Mouse (Mus musculus) forebrain, embryonic 14.5 days (tissue): Measurements from ENCODE around the gene Tlk2. TPM values are rescaled to one million over a fixed set of nuclear protein-coding genes. Genes with fewer than 3 reads are reported as not detected.

ENCODE experiments used
- ATAC-seq: fragments of 200-750 bp; cut with Nextera tagmentation; 2 replicates; pipeline ENCODE4 v1.8.0; 2017; ENCODE audit warnings: mild to moderate bottlenecking, moderate library complexity
- DNase-seq: peaks from one replicate; pipeline ENCODE4 v3.0.0-alpha.2; 2015; ENCODE audit warnings: low spot score
- H3K27ac ChIP-seq: fragments of 300-500 bp; sonication (generic); 2 replicates; pipeline ENCODE4 v1.5.1; 2014; ENCODE audit warnings: low read depth, mild to moderate bottlenecking, control low read depth, low read length, moderate library complexity
- H3K27me3 ChIP-seq: fragments of 300-500 bp; sonication (generic); replicated peaks from 2 replicates; pipeline ENCODE4 v1.6.1; 2014; ENCODE audit warnings: low read length, control low read depth, mixed read lengths; ENCODE audit not compliant: control insufficient read depth, insufficient read depth
- H3K36me3 ChIP-seq: fragments of 300-500 bp; sonication (generic); 2 replicates; pipeline ENCODE4 v1.6.1; 2014; ENCODE audit warnings: low read length, control low read depth; ENCODE audit not compliant: control insufficient read depth, insufficient read depth
- H3K4me1 ChIP-seq: fragments of 300-500 bp; sonication (generic); 2 replicates; pipeline ENCODE4 v1.6.1; 2014; ENCODE audit warnings: antibody characterized with exemption, low read length, control low read depth; ENCODE audit not compliant: control insufficient read depth, insufficient read depth
- H3K4me2 ChIP-seq: fragments of 300-500 bp; sonication (generic); 2 replicates; pipeline ENCODE4 v1.6.1; 2014; ENCODE audit warnings: mild to moderate bottlenecking, control low read depth, low read length
- H3K4me3 ChIP-seq: fragments of 300-500 bp; sonication (generic); 2 replicates; pipeline ENCODE4 v1.5.1; 2014; ENCODE audit warnings: low read depth, low read length, control low read depth
- H3K9ac ChIP-seq: fragments of 300-500 bp; sonication (generic); 2 replicates; pipeline ENCODE4 v1.6.1; 2014; ENCODE audit warnings: mild to moderate bottlenecking, low read length, control low read depth, moderate library complexity
- H3K9me3 ChIP-seq: fragments of 300-500 bp; sonication (generic); replicated peaks from 2 replicates; pipeline ENCODE4 v1.6.1; 2016; ENCODE audit warnings: low read length, control low read depth, mixed read lengths; ENCODE audit not compliant: control insufficient read depth
- WGBS: fragments of 180-500 bp; shearing (Covaris S2); extraction: QIAGEN DNeasy Blood & Tissue Kit; methylation state at CpG from one replicate; pipeline ENCODE4 v1.1.7; 2014; 5-methylcytosine and 5-hydroxymethylcytosine counted together
- polyA plus RNA-seq: library from polyadenylated mRNA; unstranded; fragments of >200 nt; fragmentation: Nextera tagmentation; extraction: Ambion mirVana; gene quantifications from 2 replicates; pipeline ENCODE4 v1.2.1, GENCODE M21; 2014

The Tlk2 gene
- polyA plus RNA-seq, 1 experiment from 2014 or later = 23.4 TPM

DNA sequence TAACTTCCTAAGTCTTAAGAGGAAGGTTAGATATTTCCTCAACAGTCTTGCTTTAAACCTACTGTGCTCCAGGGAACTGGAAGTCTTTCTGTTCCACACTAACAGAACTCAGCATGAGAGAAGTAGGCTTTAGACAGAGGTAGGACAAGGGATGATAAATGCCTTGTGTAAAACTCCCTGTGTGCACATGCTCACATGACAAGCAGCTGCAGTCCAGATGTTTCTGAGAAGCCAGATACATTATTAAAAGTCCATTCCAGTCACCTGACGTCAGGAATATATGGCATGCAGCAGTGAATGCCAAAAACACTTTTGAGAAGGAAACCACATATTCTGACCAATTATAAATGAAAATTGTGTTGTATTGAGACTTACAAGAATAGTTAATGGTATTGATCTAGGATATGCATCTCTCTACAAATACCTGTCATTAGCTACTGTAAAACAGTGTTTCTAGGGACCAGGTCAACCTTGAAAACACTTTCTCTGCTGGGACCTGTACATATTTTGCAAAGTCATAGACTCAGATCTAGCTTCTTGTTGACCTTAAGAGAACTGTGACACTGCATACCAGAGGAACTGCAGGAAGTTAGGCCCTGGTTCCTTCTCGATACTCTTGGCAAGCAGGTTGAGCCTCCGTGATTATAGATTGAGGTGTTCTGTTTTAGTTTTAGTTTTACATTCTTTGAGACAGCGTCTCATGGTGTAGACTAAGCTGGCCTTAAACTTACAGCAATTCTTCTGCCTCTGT lies 83.2 kb downstream of the Tlk2 start:
- Histone ChIP-seq H3K9ac (no peak overlapping the region), H3K27me3 (no peaks in the 10 kb centered on the region), H3K4me1 (no peaks in the 10 kb centered on the region), H3K9me3 (no peaks in the 10 kb centered on the region), H3K27ac (no peak overlapping the region), H3K36me3 (peaks cover 46% of the 10 kb centered on the region), H3K4me2 (no peak overlapping the region), H3K4me3 (no peak overlapping the region)
- ATAC-seq (no peak), DNase-seq (no peak)
- 96% methylated on average over 4 of the region's 4 CpGs for WGBS

DNA sequence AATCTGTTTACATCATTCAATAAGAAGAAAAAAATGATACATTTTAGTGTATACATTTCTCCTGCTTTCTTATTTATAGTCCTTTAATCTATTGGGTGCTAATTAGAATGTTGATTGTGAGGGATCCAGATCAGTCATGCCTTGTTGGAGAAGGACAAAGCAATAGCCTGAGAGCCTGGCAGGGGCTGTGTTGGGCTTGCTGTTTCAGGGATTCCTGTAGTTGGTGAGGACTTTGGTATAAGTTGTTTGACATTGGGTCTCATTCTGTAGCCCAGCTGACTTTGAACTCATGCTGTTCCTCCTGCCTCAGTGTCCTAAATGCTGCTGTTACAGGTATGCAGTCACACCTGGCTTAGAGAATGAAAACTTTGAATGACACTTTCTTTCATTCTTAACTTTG lies 85.9 kb downstream of the Tlk2 start:
- H3K9ac ChIP-seq = no peak overlapping the region
- H3K4me2 ChIP-seq = no peak overlapping the region
- no peaks in the 10 kb centered on the region for H3K4me1 ChIP-seq
- H3K9me3 ChIP-seq = no peaks in the 10 kb centered on the region
- no peak overlapping the region for H3K27ac ChIP-seq
- no peaks in the 10 kb centered on the region for H3K27me3 ChIP-seq
- H3K4me3 ChIP-seq = no peak overlapping the region
- ATAC-seq (no peak), DNase-seq (peak; percentile 46)
- H3K36me3 ChIP-seq = peaks cover 50% of the 10 kb centered on the region

DNA sequence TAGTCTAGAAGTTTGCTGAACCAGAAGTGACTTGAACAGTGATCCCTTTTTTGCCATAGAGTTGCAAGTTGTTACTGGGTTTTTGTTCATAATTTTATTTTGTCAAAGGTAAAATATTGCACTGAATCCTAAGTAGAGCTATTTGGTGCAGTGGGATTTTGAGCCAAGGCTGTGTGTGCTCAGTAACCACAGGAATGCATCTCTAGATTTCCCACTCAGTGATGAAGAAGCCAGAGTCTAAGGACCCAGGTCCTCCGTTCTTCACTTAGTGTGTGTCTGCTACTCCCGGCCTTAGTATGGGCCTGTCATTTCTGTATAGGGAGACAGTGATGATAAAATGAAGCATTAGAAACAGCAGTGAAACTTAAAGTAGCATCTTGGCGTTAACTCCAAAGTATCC lies 86.4 kb downstream of the Tlk2 start:
- H3K9me3 ChIP-seq = no peaks in the 10 kb centered on the region
- ATAC-seq (no peak), DNase-seq (no peak)
- peaks cover 46% of the 10 kb centered on the region for H3K36me3 ChIP-seq
- H3K4me2 ChIP-seq = no peak overlapping the region
- no peaks in the 10 kb centered on the region for H3K27me3 ChIP-seq
- H3K9ac ChIP-seq = no peak overlapping the region
- no peak overlapping the region for H3K4me3 ChIP-seq
- no peaks in the 10 kb centered on the region for H3K4me1 ChIP-seq
- no peak overlapping the region for H3K27ac ChIP-seq
- WGBS = 93% methylated on average over 3 of the region's 3 CpGs

DNA sequence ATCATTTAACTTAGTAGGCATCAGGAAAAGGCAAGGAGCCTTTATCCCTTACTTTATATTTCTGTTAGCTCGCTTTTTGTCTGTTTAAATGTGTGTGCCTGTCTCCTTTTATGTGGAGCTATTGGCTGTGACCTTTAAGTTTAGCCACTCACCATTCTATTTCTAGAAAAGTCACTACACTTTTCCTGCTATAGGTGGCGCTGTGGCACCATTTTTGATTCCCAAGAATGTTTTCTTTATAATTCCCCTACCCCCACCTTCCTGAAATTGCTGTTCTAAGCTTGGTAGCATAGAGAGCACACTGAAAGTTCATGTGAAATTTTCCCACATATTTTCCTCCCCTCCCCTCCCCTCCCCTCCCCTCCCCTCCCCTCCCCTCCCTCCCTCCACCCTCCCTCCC lies 91.5 kb downstream of the Tlk2 start:
- H3K27ac ChIP-seq = no peak overlapping the region
- H3K4me2 ChIP-seq = no peak overlapping the region
- ATAC-seq (no peak), DNase-seq (peak; percentile 77)
- no peak overlapping the region for H3K4me3 ChIP-seq
- no peaks in the 10 kb centered on the region for H3K4me1 ChIP-seq
- no peaks in the 10 kb centered on the region for H3K9me3 ChIP-seq
- H3K9ac ChIP-seq = no peak overlapping the region
- H3K36me3 ChIP-seq = peaks cover 40% of the 10 kb centered on the region
- H3K27me3 ChIP-seq = no peaks in the 10 kb centered on the region
- WGBS = 19% methylated on average over 2 of the region's 2 CpGs

DNA sequence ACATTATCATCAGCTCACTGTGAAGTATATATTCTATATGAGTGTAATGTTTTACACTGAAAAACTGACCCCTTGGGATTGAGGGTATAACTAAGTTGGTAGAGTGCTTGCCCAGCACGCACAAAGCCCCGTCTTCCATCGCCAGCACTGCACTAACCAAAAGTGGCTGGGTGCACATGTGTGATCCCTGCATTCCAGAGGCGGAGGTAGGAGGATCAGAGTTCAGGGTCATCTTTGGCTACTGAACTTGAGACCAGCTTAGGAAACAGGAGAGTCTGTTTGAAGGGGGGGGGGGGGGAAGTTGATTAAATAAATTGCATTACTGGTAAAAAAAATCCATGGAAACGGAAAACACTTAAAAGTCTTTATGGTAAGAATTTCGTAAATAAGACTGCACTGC lies 101.8 kb downstream of the Tlk2 start:
- no peak overlapping the region for H3K4me2 ChIP-seq
- no peaks in the 10 kb centered on the region for H3K9me3 ChIP-seq
- ATAC-seq = no peak
- H3K4me1 ChIP-seq = no peaks in the 10 kb centered on the region
- DNase-seq = no peak
- peaks cover 79% of the 10 kb centered on the region for H3K36me3 ChIP-seq
- H3K4me3 ChIP-seq = no peak overlapping the region
- H3K27ac ChIP-seq = no peak overlapping the region
- 96% methylated on average over 6 of the region's 6 CpGs for WGBS
- H3K27me3 ChIP-seq = no peaks in the 10 kb centered on the region
- no peak overlapping the region for H3K9ac ChIP-seq

DNA sequence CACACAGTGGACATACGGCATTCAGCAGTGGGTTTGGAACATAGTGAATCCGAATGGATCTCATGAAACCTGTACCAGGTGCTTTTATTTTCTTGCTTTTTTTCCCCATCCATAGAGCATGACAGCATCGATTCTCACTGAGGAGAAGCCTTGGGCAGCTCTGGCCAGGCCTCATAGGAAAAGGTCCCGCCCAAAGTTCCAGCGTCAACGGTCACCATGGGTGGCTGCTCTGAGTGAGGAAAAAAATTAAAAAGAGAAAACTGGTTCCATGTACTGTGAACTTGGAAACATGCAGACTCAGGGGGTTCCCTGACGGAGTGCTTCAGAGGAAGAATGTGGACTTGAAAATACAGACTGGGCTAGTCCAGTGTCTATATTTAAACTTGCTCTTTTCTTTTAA lies 102.7 kb downstream of the Tlk2 start:
- Histone ChIP-seq H3K9me3 (no peaks in the 10 kb centered on the region), H3K27ac (no peak overlapping the region), H3K4me3 (no peak overlapping the region), H3K27me3 (no peaks in the 10 kb centered on the region), H3K36me3 (peaks cover 77% of the 10 kb centered on the region), H3K4me2 (no peak overlapping the region), H3K4me1 (no peaks in the 10 kb centered on the region), H3K9ac (no peak overlapping the region)
- ATAC-seq = no peak
- no peak for DNase-seq
- WGBS = 94% methylated on average over 7 of the region's 7 CpGs

DNA sequence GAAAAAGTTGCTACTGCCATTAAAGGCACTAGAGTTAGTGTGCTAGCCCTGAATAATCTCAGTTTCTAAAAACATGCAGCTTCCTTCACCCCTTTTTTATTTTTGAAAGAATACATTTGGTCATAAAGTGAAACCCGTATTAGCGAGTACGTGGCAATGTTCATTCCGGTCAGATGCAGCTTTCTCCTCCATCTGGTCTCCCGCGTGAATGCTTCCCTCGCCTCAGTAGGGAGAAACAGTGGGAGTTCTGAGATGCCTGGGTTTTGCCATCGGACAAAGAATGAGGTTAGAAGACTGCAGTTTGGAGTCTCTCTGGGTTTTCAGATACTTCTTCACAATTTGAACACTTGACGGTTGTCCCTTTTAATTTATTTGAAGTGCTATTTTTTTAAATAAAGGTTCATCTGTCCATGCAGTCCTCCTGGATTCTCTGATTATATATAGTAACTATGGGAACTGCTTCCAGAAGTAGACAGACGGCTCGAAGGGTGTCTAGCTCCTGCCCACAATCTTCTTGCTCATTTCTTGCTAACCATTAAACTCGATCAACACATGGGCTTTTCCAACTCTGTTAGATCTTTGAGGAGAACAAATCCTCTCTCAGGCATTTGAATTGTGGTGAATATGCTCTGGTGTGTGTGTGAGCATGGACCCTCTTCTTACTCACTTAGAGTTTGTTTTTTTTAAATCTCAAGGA lies 103.3 kb downstream of the Tlk2 start:
- H3K4me1 ChIP-seq = no peaks in the 10 kb centered on the region
- peaks cover 77% of the 10 kb centered on the region for H3K36me3 ChIP-seq
- H3K4me3 ChIP-seq = no peak overlapping the region
- H3K9ac ChIP-seq = no peak overlapping the region
- H3K27me3 ChIP-seq = no peaks in the 10 kb centered on the region
- H3K9me3 ChIP-seq = no peaks in the 10 kb centered on the region
- DNase-seq (no peak), ATAC-seq (no peak)
- no peak overlapping the region for H3K4me2 ChIP-seq
- H3K27ac ChIP-seq = no peak overlapping the region
- 90% methylated on average over 12 of the region's 12 CpGs for WGBS

DNA sequence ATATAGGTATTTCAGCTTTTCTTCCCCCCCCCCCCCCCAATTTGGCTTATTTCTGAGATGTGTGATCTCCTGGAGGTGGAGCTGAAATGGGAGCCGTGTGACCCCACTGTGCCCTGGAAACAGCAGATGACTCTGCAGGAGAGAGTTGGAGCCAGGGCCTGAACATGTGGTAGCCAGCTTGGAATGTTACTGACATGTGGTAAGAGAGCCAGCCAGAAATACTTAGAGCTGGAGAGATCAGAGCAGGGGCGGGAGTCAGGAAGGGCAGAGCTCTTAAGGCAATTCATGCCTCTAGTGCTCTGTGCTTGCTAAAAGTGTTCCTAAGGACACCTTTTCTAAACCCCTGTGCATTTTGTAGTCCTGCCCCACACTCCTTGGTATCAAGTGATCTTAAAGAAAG lies 103.9 kb downstream of the Tlk2 start:
- DNase-seq = no peak
- 80% methylated on average over 2 of the region's 2 CpGs for WGBS

DNA sequence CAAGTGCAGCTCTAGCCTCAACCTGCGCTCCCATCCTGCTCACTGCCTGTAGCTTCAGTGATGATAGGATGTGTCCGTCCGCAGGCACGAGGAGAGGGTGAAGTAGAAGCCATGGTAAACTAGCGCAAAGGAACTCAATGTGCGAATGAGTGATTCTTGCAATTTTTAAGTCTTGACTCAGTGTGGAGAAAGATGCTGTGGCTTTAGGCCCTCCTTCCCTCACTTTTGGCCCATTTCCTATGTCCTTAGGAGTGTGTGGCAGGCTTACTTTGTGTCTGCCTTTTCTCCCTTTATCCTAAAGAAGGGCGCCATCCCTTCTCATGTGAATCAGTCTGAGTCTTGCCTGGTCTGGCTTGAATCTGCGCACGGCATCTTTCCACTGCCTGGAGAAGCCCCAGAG lies 104.4 kb downstream of the Tlk2 start:
- H3K27ac ChIP-seq = no peak overlapping the region
- H3K4me3 ChIP-seq = no peak overlapping the region
- WGBS = 93% methylated on average over 9 of the region's 9 CpGs
- H3K36me3 ChIP-seq = peaks cover 72% of the 10 kb centered on the region
- DNase-seq (no peak), ATAC-seq (no peak)
- H3K4me1 ChIP-seq = no peaks in the 10 kb centered on the region
- no peaks in the 10 kb centered on the region for H3K9me3 ChIP-seq
- no peak overlapping the region for H3K9ac ChIP-seq
- no peaks in the 10 kb centered on the region for H3K27me3 ChIP-seq
- no peak overlapping the region for H3K4me2 ChIP-seq

More for the DNA sequence above, 103.9 kb downstream of the Tlk2 start:
- Histone ChIP-seq H3K4me3 (no peak overlapping the region), H3K27me3 (no peaks in the 10 kb centered on the region), H3K9me3 (no peaks in the 10 kb centered on the region), H3K9ac (no peak overlapping the region), H3K36me3 (peaks cover 74% of the 10 kb centered on the region), H3K4me1 (no peaks in the 10 kb centered on the region), H3K4me2 (no peak overlapping the region), H3K27ac (no peak overlapping the region)
- ATAC-seq = no peak
